Mouse (Mus musculus): Measurements from ENCODE around the gene Otop1.

The Otop1 gene

DNA sequence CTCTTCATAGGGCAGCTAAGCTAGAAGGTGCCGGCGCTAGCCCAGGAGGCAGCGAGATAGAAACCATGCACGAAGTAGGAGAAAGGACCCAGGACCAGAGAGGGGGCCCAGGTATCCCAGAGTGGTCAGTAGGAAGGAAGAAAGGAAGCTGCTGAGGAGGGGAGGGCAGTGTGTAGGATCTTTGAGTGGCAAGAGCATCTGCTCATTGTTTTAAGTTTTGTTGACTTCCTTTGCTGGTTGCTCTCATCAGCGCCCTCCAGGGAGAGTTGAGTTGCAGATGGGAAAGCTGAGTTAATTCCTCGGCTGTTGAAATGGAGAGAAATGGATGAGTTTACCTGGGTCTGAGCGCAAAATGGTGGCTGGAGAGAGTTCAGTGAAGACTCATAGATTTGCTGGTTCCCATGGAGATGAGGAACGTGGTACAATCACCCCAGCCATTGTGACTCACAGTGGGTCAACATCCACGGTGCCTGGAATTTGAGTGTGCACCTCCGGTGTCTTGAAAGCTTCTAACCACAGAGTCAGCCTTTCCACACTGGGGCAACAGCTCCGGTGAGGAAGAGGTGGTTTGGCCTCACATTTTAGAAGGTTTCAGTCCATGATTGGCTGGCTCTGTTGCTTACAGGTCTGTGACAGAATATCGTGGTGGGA is 26.1 kb downstream of the Otop1 start:
- in situ Hi-C loops (cut with MseI, MboI) = no loop called here

DNA sequence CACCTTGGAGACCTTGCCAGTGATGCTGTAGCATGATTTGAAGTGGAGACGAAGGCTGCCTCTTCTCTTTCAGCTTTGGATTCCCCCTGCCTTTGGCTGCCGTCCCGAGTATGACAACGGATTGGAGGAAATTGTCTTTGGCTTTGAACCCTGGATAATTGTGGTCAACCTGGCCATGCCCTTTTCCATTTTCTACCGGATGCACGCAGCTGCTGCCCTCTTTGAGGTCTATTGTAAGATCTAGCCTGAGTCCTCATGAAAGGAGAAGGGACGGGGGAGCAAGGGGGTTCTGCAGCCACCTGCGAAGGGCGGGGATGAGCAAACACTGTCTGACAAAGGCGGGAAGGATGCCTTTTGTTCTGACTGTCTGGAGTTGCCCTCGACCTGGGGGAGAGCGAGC is 26.9 kb downstream of the Otop1 start:
- in situ Hi-C loops (cut with MseI, MboI) = no loop called here

DNA sequence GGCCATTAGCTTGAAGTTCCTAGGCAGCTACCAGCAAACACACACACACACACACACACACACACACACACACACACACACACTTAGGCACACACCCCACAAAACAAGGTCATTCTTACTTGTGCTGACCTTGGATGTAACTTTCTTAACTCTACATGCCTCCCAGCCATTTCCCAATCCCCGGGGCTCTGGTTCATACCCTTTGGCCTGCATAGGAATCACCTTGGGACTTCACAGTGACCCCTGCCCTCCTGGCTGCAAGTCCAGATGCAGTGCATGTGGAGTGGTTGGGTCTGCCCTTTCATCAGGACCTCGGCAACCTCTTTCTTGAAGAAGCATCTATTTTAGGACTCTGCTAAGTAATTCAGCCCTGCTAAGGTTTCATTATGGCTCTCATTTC is 29.5 kb downstream of the Otop1 start:
- in situ Hi-C loops (cut with MseI, MboI) = no loop called here

DNA sequence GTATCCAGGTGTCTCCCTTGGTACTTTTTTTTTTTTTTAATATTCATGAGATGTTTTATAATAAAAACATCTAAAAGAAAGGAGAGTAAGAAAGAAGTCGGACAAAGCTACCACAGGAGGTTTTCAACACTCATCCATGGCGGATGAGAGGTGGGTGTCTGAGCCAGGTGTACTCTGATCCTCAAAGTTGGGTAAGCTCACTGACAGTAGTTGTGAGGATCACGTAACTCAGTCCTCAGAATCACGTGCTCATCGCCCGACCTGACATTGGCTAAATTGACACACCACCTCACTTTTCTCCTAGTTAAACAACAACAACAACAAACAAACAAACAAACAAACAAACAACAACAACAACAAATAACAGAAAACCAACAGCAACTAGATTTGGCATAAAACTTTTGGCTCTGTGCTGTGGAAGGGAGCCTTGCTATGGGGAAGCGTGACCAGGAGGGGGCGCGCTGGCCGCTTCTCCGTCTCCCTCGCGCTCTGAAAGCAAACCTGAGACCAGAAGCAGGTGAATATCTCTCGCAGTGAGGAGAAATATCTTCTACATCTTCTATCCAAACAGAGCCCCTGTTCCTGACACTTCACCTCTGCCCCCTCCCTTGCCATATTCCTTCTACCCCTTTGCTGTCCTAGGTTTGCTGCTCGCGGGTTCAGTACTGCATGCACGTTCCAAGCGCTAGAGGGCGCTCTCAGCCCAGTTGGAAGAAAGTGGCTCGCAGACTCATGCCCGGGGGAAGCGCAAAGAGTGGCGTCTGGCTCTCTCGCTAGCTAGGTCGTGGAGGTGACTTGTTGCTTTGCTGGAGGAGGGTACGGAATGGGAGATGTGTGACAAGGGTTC is 31.7 kb downstream of the Otop1 start:
- in situ Hi-C loops (cut with MseI, MboI) = no loop called here

DNA sequence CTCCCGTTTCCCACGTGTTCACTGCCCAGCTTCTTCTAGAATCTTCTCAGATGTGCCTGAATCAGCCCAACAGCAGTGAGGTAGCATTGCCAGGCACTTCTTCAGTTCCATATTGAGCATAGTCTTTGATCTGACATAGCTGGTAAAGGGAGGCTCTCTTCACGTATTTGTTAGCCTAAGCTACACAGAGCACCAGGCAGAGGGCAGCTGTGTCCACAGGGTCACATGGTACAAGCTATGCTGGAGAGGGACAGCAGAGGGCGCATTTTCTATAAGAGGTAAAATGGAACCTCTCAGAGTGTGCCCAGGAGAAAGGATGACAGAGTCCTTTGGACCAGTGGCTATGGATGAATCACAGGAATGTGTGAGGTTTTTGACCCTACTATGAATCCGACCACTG is 33.1 kb downstream of the Otop1 start:
- in situ Hi-C loops (cut with MseI, MboI) = no loop called here

DNA sequence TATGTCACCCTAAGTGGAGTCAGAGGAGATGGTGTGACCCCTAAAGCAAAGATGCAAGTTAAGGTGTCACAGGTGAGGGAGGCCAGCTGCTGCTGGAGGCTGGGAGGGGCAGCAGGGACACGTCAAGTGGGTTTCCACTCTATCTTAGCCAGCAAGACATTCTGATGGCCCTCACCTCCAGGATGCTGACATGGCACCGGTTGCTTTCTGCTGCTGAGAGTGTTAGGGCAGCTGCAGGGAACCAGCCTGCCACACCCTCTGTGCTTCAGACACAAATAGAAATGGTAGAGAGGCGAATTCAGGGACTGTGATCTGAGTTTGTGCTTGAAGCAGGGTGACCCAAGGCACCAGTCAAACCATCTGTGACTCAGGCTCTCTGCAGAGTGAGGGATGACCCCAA is 34.0 kb downstream of the Otop1 start:
- in situ Hi-C loops (cut with MseI, MboI) = loop anchor here (5.0 to 10.0 kb wide), 2 partner anchors 155 to 158 kb away; no protein-coding TSS in a partner anchor

DNA sequence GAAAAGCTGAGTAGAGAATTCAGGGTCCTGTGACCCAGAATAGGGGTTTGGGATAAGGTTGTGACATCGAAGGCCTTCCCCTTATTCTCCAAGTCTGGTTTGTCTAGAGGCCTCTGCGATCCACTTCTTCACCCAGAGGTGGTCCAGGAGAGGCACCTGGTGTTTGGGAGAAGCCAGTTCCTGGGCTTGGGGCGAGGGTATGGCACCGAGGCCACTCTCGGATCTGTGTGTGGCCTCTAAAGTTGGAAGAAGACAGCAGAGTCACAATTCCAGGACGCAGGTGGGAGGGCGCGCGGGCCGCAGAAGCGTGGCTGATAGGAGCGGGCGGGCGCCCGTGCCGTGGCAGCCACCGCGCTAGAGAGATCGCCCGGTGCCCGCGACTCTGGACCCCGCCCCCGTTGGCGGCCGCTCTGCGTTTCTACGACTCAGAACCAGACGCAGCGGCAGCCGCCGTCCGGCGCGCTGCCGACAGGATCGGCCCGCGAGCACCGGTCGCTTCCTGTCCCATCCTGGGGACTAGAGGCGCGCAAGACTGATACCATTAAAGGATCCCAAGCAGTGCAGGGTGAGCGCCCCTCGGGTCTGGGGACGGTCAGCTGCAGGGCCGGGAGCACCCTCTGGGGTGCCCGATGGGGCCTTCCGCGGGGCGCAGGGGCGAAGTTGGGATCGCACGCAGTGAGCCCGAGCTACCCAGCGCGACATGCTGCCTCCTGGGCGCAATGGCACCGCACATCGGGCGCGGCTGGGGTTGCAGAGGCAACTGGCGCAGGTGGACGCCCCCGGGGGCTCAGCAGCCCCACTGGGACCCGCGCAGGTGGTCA is 43.4 kb downstream of the Otop1 start, which contains the start of gene Drd5:
Drd5 (plus strand) TSS at position 402 of the 821 bp plus-strand sequence.
- in situ Hi-C loops (cut with MseI, MboI) = loop anchor here in 1 of 2 experiments (10.0 kb wide), 1 partner anchor 146 kb away; no protein-coding TSS in a partner anchor

DNA sequence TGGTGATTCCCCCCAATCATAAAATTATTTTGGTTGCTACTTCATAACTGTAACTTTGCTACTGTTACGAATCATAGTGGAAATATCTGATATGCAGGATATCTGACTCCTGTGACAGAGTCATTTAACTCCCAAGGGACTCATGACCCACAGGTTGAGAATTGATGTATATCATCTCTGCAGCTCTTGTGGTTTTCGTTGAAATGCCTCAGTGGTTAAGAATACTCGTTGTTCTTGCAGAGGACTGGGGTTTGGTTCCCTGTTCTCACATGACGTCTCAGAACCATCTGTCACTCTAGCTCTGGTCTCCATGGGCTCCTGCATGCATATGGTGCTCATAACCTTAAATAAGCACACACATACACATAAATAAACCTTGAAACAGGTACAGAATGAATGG is 57.6 kb downstream of the Otop1 start:
- in situ Hi-C loops (cut with MseI, MboI) = no loop called here

DNA sequence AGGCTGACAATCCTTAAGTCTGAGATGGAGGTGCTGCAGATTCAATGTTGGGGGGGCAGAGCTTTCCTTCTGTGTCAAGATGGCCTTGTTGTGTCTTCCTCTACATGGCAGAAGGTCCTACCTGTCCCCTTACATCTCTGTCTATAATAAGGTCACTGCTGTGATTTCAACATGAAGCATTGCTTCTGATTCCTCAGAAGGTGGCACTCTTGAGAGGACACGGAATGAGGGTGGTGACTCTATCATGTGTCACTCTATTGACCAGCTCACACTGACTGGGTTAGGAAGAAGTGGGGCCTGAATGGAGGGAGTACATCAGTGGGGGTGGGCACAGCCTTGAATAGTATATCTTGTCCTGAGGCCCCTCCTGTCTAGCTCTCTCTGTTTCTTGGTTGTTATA is 58.8 kb downstream of the Otop1 start:
- in situ Hi-C loops (cut with MseI, MboI) = no loop called here

DNA sequence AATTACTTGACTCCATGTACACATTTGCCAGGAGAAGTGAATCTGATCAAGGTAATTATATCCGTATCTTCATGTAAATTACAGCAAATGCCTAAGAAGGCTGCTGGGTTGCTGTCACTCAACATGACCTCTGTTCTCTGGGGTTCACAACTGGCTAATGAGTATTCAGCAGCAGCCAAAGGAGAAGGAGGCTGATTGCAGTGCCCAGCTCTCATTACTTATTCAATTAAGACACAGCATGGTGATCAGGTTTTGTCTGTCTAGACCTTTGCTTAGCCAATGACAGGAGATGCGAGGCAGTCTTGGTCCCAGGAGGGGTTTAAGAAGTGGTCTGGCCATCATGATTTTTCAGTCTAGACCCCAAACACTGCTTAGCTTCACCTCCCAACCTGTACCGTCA is 67.3 kb downstream of the Otop1 start:
- in situ Hi-C loops (cut with MseI, MboI) = no loop called here

DNA sequence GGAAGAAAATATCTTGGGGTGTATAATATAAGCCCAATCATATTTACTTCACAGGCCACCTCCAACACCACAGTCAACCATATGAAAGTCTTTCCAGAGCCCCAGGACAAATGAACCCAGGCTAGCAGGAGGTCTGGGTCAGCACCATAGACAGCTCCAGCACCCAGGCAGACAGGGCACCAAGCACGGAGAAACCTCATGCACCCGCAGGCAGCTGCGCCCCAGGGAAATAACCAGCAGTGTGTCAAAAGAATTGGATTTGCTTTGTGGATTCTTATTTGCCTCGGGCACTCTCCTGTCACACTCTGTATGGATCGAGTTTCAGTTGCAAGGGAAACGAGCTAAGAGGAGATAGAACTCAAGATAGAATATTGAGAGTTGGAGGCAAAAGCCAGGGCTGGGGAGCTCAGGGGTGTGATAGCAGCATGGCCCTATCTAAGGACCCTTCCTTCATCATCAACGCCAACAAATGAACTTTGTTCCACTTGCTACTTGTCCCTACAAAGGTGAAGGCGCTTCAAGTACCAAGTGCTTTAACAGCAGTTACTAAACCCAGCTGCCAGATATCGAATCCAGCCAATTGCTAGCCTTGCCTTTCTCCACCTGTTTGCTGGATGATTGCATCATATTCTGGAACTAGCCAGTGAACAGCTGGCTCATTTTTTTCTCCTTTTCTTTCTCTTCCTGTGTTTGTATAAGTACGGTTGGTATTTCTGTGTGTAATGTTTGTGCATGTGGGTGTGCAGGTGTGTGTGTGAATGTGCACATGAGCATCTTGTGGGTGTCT is 71.1 kb downstream of the Otop1 start:
- in situ Hi-C loops (cut with MseI, MboI) = no loop called here

DNA sequence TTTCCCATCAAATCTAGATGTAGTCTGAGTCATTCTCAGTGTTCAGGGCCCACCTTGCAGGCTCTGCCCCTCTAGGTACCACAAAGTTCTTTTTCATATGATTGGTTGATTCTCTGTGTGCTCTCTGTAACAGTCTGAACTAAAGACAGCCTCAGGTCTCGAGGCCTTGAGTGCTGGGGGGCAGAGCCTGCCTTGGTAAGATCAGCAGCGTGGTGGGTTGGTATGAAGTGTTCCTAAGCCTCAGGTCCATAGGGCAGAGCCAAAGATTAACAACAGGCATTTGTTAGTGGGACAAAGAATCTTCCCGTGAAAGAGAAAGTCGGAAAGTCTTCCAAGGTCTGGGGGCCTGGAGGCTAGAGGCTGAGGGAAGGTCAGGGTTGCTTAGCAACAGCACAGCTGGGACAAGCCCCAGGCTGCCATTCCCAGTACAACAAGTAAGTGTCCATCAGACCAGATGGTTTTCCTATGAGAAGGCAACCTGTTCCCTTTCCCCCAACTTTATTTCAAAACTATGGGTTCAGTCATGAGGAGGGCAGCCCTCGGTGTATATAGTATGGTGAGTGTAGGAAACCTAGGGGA is 74.7 kb downstream of the Otop1 start:
- in situ Hi-C loops (cut with MseI, MboI) = no loop called here
